Mouse (Mus musculus): ENCODE results near the gene Olfr904. TPM values are rescaled to one million over a fixed set of nuclear protein-coding genes. Genes with fewer than 3 reads are reported as not detected.

Gene Olfr904
- polyA plus RNA-seq, 1 experiment from 2014 or later = not detected

DNA sequence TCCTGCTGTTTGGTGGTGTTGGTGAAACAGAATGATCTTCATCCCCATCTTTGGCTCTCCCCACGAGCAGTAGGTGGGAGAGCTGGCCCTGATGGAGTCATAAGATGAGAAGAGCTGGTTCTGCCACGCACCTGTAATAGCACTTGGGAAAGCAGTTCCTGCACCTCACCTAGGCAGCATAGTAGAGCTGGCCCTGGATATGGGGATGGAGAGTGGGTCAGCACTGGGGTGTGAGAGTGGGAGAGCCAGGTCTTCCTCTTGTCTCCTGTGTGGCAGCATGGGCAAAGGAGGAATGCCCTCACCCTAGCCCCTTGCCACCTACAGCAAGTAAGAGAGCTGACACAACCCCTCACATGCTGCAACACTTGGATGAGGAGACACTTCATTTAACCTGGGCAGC lies 49.4 kb downstream of the Olfr904 start:
- ATAC-seq (ENCODE audit: insufficient read depth, low FRiP score) = no peak
- Histone ChIP-seq H3K9ac (ENCODE audit: low read length) (no peak overlapping the region), H3K4me3 (replicated peaks; ENCODE audit: low read length) (no peak overlapping the region), H3K9me3 (replicated peaks; ENCODE audit: control insufficient read depth, low read length) (no peaks in the 10 kb centered on the region), H3K36me3 (ENCODE audit: control insufficient read depth, insufficient read depth, low read length) (no peaks in the 10 kb centered on the region), H3K4me1 (ENCODE audit: control insufficient read depth, insufficient read depth, low read length) (no peaks in the 10 kb centered on the region), H3K27me3 (ENCODE audit: control insufficient read depth, insufficient read depth, low read length) (no peaks in the 10 kb centered on the region), H3K27ac (ENCODE audit: low read length) (no peak overlapping the region), H3K4me2 (ENCODE audit: low read depth, low read length) (no peak overlapping the region)
- WGBS = 65% methylated on average over 2 of the region's 2 CpGs

Other genes with a start within 250 kb of the Olfr904 start
- not detected in 2 replicates for gene Olfr894, start 245.1 kb upstream of the Olfr904 start, polyA plus RNA-seq (2015; fragmentation: Nextera tagmentation; extraction: Ambion mirVana)
- not detected in 2 replicates for gene Olfr143, start 210.4 kb upstream of the Olfr904 start, polyA plus RNA-seq (2015; fragmentation: Nextera tagmentation; extraction: Ambion mirVana)
- gene Olfr895, start 195.3 kb upstream of the Olfr904 start, polyA plus RNA-seq (2015; fragmentation: Nextera tagmentation; extraction: Ambion mirVana) = not detected in 2 replicates
- gene Olfr896-ps1, start 172.0 kb upstream of the Olfr904 start, polyA plus RNA-seq (2015; fragmentation: Nextera tagmentation; extraction: Ambion mirVana) = not detected in 2 replicates
- not detected in 2 replicates for gene Olfr25, start 134.1 kb upstream of the Olfr904 start, polyA plus RNA-seq (2015; fragmentation: Nextera tagmentation; extraction: Ambion mirVana)
- not detected in 2 replicates for gene Olfr898, start 114.7 kb upstream of the Olfr904 start, polyA plus RNA-seq (2015; fragmentation: Nextera tagmentation; extraction: Ambion mirVana)
- not detected in 2 replicates for gene Olfr250, start 96.2 kb upstream of the Olfr904 start, polyA plus RNA-seq (2015; fragmentation: Nextera tagmentation; extraction: Ambion mirVana)
- gene Olfr251, start 86.1 kb upstream of the Olfr904 start, polyA plus RNA-seq (2015; fragmentation: Nextera tagmentation; extraction: Ambion mirVana) = not detected in 2 replicates
- gene Olfr147, start 61.4 kb upstream of the Olfr904 start, polyA plus RNA-seq (2015; fragmentation: Nextera tagmentation; extraction: Ambion mirVana) = not detected in 2 replicates
- gene Olfr901, start 33.7 kb upstream of the Olfr904 start, polyA plus RNA-seq (2015; fragmentation: Nextera tagmentation; extraction: Ambion mirVana) = not detected in 2 replicates
- gene Olfr902, start 15.5 kb upstream of the Olfr904 start, polyA plus RNA-seq (2015; fragmentation: Nextera tagmentation; extraction: Ambion mirVana) = not detected in 2 replicates
- gene Olfr905, start 8.0 kb downstream of the Olfr904 start, polyA plus RNA-seq (2015; fragmentation: Nextera tagmentation; extraction: Ambion mirVana) = not detected in 2 replicates
- not detected in 2 replicates for gene Olfr906, start 23.9 kb downstream of the Olfr904 start, polyA plus RNA-seq (2015; fragmentation: Nextera tagmentation; extraction: Ambion mirVana)
- gene Olfr907, start 32.7 kb downstream of the Olfr904 start, polyA plus RNA-seq (2015; fragmentation: Nextera tagmentation; extraction: Ambion mirVana) = not detected in 2 replicates
- gene Olfr911-ps1, start 58.4 kb downstream of the Olfr904 start, polyA plus RNA-seq (2015; fragmentation: Nextera tagmentation; extraction: Ambion mirVana) = not detected in 2 replicates
- gene Olfr910, start 74.7 kb downstream of the Olfr904 start, polyA plus RNA-seq (2015; fragmentation: Nextera tagmentation; extraction: Ambion mirVana) = not detected in 2 replicates
- not detected in 2 replicates for gene Olfr912, start 117.0 kb downstream of the Olfr904 start, polyA plus RNA-seq (2015; fragmentation: Nextera tagmentation; extraction: Ambion mirVana)
- not detected in 2 replicates for gene Olfr913, start 129.6 kb downstream of the Olfr904 start, polyA plus RNA-seq (2015; fragmentation: Nextera tagmentation; extraction: Ambion mirVana)
- gene Olfr914, start 142.0 kb downstream of the Olfr904 start, polyA plus RNA-seq (2015; fragmentation: Nextera tagmentation; extraction: Ambion mirVana) = not detected in 2 replicates
- gene Olfr916, start 196.7 kb downstream of the Olfr904 start, polyA plus RNA-seq (2015; fragmentation: Nextera tagmentation; extraction: Ambion mirVana) = not detected in 2 replicates
- not detected in 2 replicates for gene Olfr917, start 202.7 kb downstream of the Olfr904 start, polyA plus RNA-seq (2015; fragmentation: Nextera tagmentation; extraction: Ambion mirVana)
- not detected in 2 replicates for gene Olfr918, start 211.5 kb downstream of the Olfr904 start, polyA plus RNA-seq (2015; fragmentation: Nextera tagmentation; extraction: Ambion mirVana)
- not detected in 2 replicates for gene Olfr919, start 240.5 kb downstream of the Olfr904 start, polyA plus RNA-seq (2015; fragmentation: Nextera tagmentation; extraction: Ambion mirVana)

All from stomach, embryonic 16.5 days (tissue).